Mouse (Mus musculus): ENCODE results near the gene Ugt1a10.

GRCm38 (mm10) chr1:88015371-88015770 lies 39.8 kb upstream of the Ugt1a10 start:
- TF ChIP-seq CTCF (IDR thresholded peaks at IDR 0.05; ENCODE audit: low read depth), result no peak
- TF ChIP-seq EP300 (IDR thresholded peaks at IDR 0.05; ENCODE audit: low read depth), result no peak
